In genomic region chr11:119228846-119229626, GRCm38 (mm10) we compare ENCODE assay signal across 8 mouse cellular contexts. TPM values are rescaled to one million over a fixed set of nuclear protein-coding genes. Genes with fewer than 3 reads are reported as not detected.
DNase-seq lines count a peak whose midpoint lies in the region; ATAC-seq and TF ChIP-seq lines count a peak whose summit lies in the region.

No protein-coding gene starts in this region.

- peaks cover 45% of the 10 kb centered on the region for H3K4me1 ChIP-seq in forebrain, embryonic 16.5 days (replicated peaks; ENCODE audit: control insufficient read depth, insufficient read depth, low read length)
- peaks cover 22% of the 10 kb centered on the region for H3K4me1 ChIP-seq in lung, embryonic 14.5 days (ENCODE audit: insufficient read depth)
- peaks cover 39% of the 10 kb centered on the region for H3K4me1 ChIP-seq in neural tube, embryonic 14.5 days (ENCODE audit: control insufficient read depth, insufficient read depth, low read length)

- TF ChIP-seq CTCF in lung, embryonic 14.5 days (IDR thresholded peaks at IDR 0.05; ENCODE audit: low read depth): no peak

- peak overlapping the region; percentile 100 for H3K4me2 ChIP-seq in forebrain, embryonic 16.5 days (ENCODE audit: low read length)
- H3K4me2 ChIP-seq in lung, embryonic 14.5 days: peak overlapping the region; percentile 100
- peak overlapping the region; percentile 85 for H3K4me2 ChIP-seq in neural tube, embryonic 14.5 days (ENCODE audit: low read depth, low read length)

- H3K36me3 ChIP-seq in forebrain, embryonic 16.5 days (ENCODE audit: control insufficient read depth, insufficient read depth): no peaks in the 10 kb centered on the region
- H3K36me3 ChIP-seq in lung, embryonic 14.5 days (ENCODE audit: insufficient read depth): no peaks in the 10 kb centered on the region
- H3K36me3 ChIP-seq in neural tube, embryonic 14.5 days (ENCODE audit: control insufficient read depth, insufficient read depth, low read length): no peaks in the 10 kb centered on the region

- H3K9ac ChIP-seq in forebrain, embryonic 16.5 days (replicated peaks; ENCODE audit: low read depth, low read length): peak overlapping the region; percentile 92
- peak overlapping the region; percentile 80 for H3K9ac ChIP-seq in lung, embryonic 14.5 days
- H3K9ac ChIP-seq in neural tube, embryonic 14.5 days (replicated peaks; ENCODE audit: low read depth, low read length): peak overlapping the region; percentile 9

- H3K9me3 ChIP-seq in forebrain, embryonic 16.5 days (ENCODE audit: control insufficient read depth, low read length): no peaks in the 10 kb centered on the region
- no peaks in the 10 kb centered on the region for H3K9me3 ChIP-seq in lung, embryonic 14.5 days (ENCODE audit: low read depth, low read length)
- H3K9me3 ChIP-seq in neural tube, embryonic 14.5 days (ENCODE audit: control insufficient read depth, low read length): no peaks in the 10 kb centered on the region

- intact Hi-C loops in heart, postnatal 36 days (cut with DNase I): loop anchor here (2.0 kb wide), 1 partner anchor 22 kb away; no protein-coding TSS in a partner anchor

- H3K27me3 ChIP-seq in forebrain, embryonic 16.5 days (replicated peaks; ENCODE audit: control insufficient read depth, insufficient read depth, low read length): no peaks in the 10 kb centered on the region
- no peaks in the 10 kb centered on the region for H3K27me3 ChIP-seq in lung, embryonic 14.5 days (ENCODE audit: insufficient read depth, low read length)
- no peaks in the 10 kb centered on the region for H3K27me3 ChIP-seq in neural tube, embryonic 14.5 days (ENCODE audit: control insufficient read depth, insufficient read depth, low read length)

- peak; percentile 90 for ATAC-seq in forebrain, embryonic 16.5 days
- ATAC-seq in lung, embryonic 14.5 days (ENCODE audit: insufficient read depth): peak; percentile 82
- ATAC-seq in neural tube, embryonic 14.5 days (ENCODE audit: low read depth): peak; percentile 93

- peak overlapping the region; percentile 74 for H3K4me3 ChIP-seq in forebrain, embryonic 16.5 days (replicated peaks; ENCODE audit: low read length)
- H3K4me3 ChIP-seq in lung, embryonic 14.5 days (ENCODE audit: low read depth, low read length): peak overlapping the region; percentile 78
- H3K4me3 ChIP-seq in neural tube, embryonic 14.5 days (ENCODE audit: low read depth, low read length): peak overlapping the region; percentile 81

- H3K27ac ChIP-seq in forebrain, embryonic 16.5 days (ENCODE audit: low read length): peak overlapping the region; percentile 78
- H3K27ac ChIP-seq in lung, embryonic 14.5 days (ENCODE audit: low read depth): peak overlapping the region; percentile 46; the same call in 1 of the 2 replicates
- peak overlapping the region; percentile 85 for H3K27ac ChIP-seq in neural tube, embryonic 14.5 days (ENCODE audit: low read depth, low read length)

- peak; percentile 88 for DNase-seq in CD4-positive, CD25-positive, alpha-beta regulatory T cell, adult 2 months (ENCODE audit: low read depth, low spot score)
- DNase-seq in adrenal gland, postnatal 10 days: peak; percentile 73
- DNase-seq in heart, postnatal 36 days: peak; percentile 75 to 76
- peak; percentile 81 to 87 for DNase-seq in kidney, postnatal 4 days
- peak; percentile 92 for DNase-seq in lung, embryonic 14.5 days
- DNase-seq in thymus, postnatal 0 days (ENCODE audit: low spot score): peak; percentile 68

- WGBS in forebrain, embryonic 16.5 days: under 1% methylated on average over 34 of the region's 34 CpGs
- WGBS in lung, embryonic 14.5 days: 1% methylated on average over 34 of the region's 34 CpGs
- WGBS in neural tube, embryonic 14.5 days: 1% methylated on average over 34 of the region's 34 CpGs

RNA-seq across cellular contexts. Expression of gene Ccdc40, which starts 0.7 kb away (rescaled TPM):
- 1 to 10 TPM in 1 of 2 experiments, under 1 TPM in 1; 0.85 to 1.4 TPM for total RNA-seq in adrenal gland, postnatal 10 days (2021)
- polyA plus RNA-seq in forebrain, embryonic 16.5 days (2015; fragmentation: Nextera tagmentation; extraction: Ambion mirVana): 11.5 and 14.1 TPM in 2 replicates
- under 1 TPM in 1 of 2 experiments, not detected in 1; 0.38 TPM for total RNA-seq in heart, postnatal 36 days (2021)
- polyA plus RNA-seq in lung, embryonic 14.5 days (2014; fragmentation: Nextera tagmentation; extraction: Ambion mirVana): 1.7 and 1.9 TPM in 2 replicates
- 12.0 and 13.5 TPM in 2 replicates for polyA plus RNA-seq in neural tube, embryonic 14.5 days (2014; fragmentation: Nextera tagmentation; extraction: Ambion mirVana)
- polyA plus RNA-seq in thymus, postnatal 0 days (2015; fragmentation: Nextera tagmentation; extraction: Ambion mirVana): 4.6 and 5.3 TPM in 2 replicates

RNA-seq across cellular contexts. Expression of gene Tbc1d16, which starts 0.7 kb away (rescaled TPM):
- total RNA-seq in adrenal gland, postnatal 10 days (2021): 10 to 100 TPM; 19.1 to 21.8 TPM
- polyA plus RNA-seq in forebrain, embryonic 16.5 days (2015; fragmentation: Nextera tagmentation; extraction: Ambion mirVana): 52.3 and 54.6 TPM in 2 replicates
- 10 to 100 TPM; 57.7 to 67.8 TPM for total RNA-seq in heart, postnatal 36 days (2021)
- 17.1 and 17.5 TPM in 2 replicates for polyA plus RNA-seq in lung, embryonic 14.5 days (2014; fragmentation: Nextera tagmentation; extraction: Ambion mirVana)
- 34.0 and 37.9 TPM in 2 replicates for polyA plus RNA-seq in neural tube, embryonic 14.5 days (2014; fragmentation: Nextera tagmentation; extraction: Ambion mirVana)
- 5.3 and 5.9 TPM in 2 replicates for polyA plus RNA-seq in thymus, postnatal 0 days (2015; fragmentation: Nextera tagmentation; extraction: Ambion mirVana)

RNA-seq across cellular contexts. Expression of gene Gaa, which starts 38.7 kb away (rescaled TPM):
- total RNA-seq in adrenal gland, postnatal 10 days (2021): 10 to 100 TPM; 78.0 to 81.5 TPM
- polyA plus RNA-seq in forebrain, embryonic 16.5 days (2015; fragmentation: Nextera tagmentation; extraction: Ambion mirVana): 59.8 and 69.7 TPM in 2 replicates
- 10 to 100 TPM; 79.4 to 86.8 TPM for total RNA-seq in heart, postnatal 36 days (2021)
- 56.0 and 58.8 TPM in 2 replicates for polyA plus RNA-seq in lung, embryonic 14.5 days (2014; fragmentation: Nextera tagmentation; extraction: Ambion mirVana)
- 66.0 and 69.1 TPM in 2 replicates for polyA plus RNA-seq in neural tube, embryonic 14.5 days (2014; fragmentation: Nextera tagmentation; extraction: Ambion mirVana)
- polyA plus RNA-seq in thymus, postnatal 0 days (2015; fragmentation: Nextera tagmentation; extraction: Ambion mirVana): 25.6 and 29.6 TPM in 2 replicates

Comparison
In these comparisons a context has a peak if more than half of its experiments do, and no peak if none do; other contexts are left out.
1. Peak in every context shown above with its lines: DNase-seq, ATAC-seq, H3K4me3 ChIP-seq and H3K27ac ChIP-seq.
2. H3K9ac ChIP-seq: peak in every context shown above with its lines; median percentile 92 in forebrain, embryonic 16.5 days; 80 in lung, embryonic 14.5 days; 9 in neural tube, embryonic 14.5 days.